Mouse (Mus musculus): ENCODE measurements around the gene Epha2.

DNA sequence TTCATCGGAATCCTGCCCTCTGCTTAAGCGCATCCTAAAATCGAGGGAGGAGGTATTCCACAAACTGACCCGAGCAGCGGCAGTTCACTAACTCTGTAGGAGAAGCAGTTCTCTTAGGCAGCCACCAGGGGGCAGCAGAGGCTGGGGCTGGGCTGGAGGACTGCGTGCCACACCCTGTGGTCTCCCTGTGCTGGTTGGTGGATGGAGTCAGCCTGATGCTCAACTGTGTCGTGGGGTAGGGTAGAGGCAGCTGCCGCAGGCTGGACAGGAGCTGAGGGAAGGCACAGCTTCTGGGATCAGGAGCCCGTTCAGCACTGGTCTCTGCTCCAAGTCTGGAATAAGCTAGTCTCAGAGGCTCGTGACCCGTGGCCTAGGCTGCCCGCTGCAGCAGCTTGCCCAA lies 27.7 kb upstream of the Epha2 start:
- TF ChIP-seq CTCF (IDR thresholded peaks at IDR 0.05; ENCODE audit: low read depth, low read length) (peak; percentile 99), POLR2A (IDR thresholded peaks at IDR 0.05; ENCODE audit: borderline replicate concordance, low read depth, low read length) (no peak)
